Comparison of ENCODE assay signal across 22 mouse cellular contexts in the genomic region with DNA sequence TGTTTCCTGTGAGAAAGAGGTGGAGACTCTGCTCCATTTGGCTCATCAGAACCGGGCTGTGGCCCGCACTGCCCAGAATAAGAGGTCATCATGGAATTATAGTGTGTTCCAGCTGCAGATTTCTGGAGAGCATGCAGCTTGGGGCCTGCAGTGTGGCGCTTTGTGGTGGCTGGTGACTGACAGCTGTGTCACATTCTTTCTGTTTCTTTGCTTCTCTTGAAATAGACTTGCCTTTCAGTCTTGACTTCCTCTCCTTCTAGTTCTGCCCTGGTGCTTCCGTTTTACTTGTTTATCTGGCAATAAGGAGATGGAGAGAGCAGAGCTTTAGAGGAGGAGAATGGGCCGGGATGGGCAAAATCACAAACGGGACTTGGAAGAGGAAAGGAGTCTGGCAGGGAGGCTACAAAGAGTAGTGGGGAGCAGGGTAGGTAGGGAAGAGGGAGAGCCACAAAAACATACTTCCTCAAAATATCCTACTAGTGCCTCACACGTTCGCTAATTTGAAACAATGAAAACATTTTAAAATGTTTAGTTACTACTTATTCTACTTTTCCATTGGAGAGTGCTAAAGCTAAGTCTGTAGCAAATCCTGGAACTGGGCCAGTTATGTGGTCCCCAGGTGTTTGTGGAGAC. TPM values are rescaled to one million over a fixed set of nuclear protein-coding genes. Genes with fewer than 3 reads are reported as not detected.
DNase-seq lines count a peak whose midpoint lies in the region; ATAC-seq and TF ChIP-seq lines count a peak whose summit lies in the region.
"Not testable (repeated sequence)": the region's sequence is repeated elsewhere in the genome, so short reads cannot be mapped to it uniquely, and the experiment has no call there.
"Had no signal": no experiment of that assay in that cellular context is flagged by ENCODE, and none has a peak within 500 bp of the region (broad histone marks: within the 10 kb centered on the region; RNA-seq: fewer than 3 reads in every experiment).

No protein-coding gene starts in this region.

- ATAC-seq in common myeloid progenitor, adult 5-6 weeks (replicated peaks; ENCODE audit: low read depth, poor library complexity, severe bottlenecking): peak; percentile 80
- ATAC-seq in hematopoietic stem cell, adult 5-6 weeks (replicated peaks in 1 of 2; ENCODE audit: insufficient read depth in 1 of 2, low FRiP score in 2 of 2, low TSS enrichment in 1 of 2, low read depth in 1 of 2, poor library complexity in 2 of 2, severe bottlenecking in 2 of 2): peak; percentile 73 to 82
- peak; percentile 66 for ATAC-seq in megakaryocyte, adult 5-6 weeks (ENCODE audit: poor library complexity, severe bottlenecking)
- ATAC-seq in monocyte, adult 5-6 weeks (replicated peaks; ENCODE audit: insufficient number of reproducible peaks, low FRiP score, low TSS enrichment, poor library complexity, severe bottlenecking): peak; percentile 53; the same call in 1 of the 2 replicates

- 0 out of 2 replicates have a peak overlapping the region, but pooled peaks have one; percentile 15 for H3K27ac ChIP-seq in spleen, adult 2 months (ENCODE audit: insufficient read depth, low read length)

- not testable (repeated sequence) for H3K4me3 ChIP-seq in spleen, adult 2 months (ENCODE audit: extremely low read depth, insufficient read depth, insufficient read length)

- H3K4me1 ChIP-seq in spleen, adult 2 months (ENCODE audit: control insufficient read depth, insufficient read depth, insufficient read length): not testable (repeated sequence)

- 14% methylated on average over 7 of the region's 8 CpGs for WGBS in spleen, adult 2 months

- not testable (repeated sequence) for H3K27me3 ChIP-seq in spleen, adult 2 months (ENCODE audit: control insufficient read depth, insufficient read depth, low read length)

- TF ChIP-seq POLR2A in spleen, adult 2 months (IDR thresholded peaks at IDR 0.05; ENCODE audit: low read depth, low read length): not testable (repeated sequence)

- H3K36me3 ChIP-seq in spleen, adult 2 months (ENCODE audit: control insufficient read depth, insufficient read depth, low read length): not testable (repeated sequence)

- TF ChIP-seq CTCF in spleen, adult 2 months (IDR thresholded peaks at IDR 0.05; ENCODE audit: extremely low read depth, insufficient read depth, insufficient read length, insufficient replicate concordance): not testable (repeated sequence)

- peak; percentile 63 for DNase-seq in A20 (ENCODE audit: low read depth, low spot score)
- DNase-seq in spleen, adult 2 months (ENCODE audit: low read depth in 1 of 2, low spot score in 2 of 2): not testable (repeated sequence)

RNA-seq across cellular contexts. Expression of a gene that starts 19.4 kb away (rescaled TPM):
- total RNA-seq in common myeloid progenitor, adult 5-6 weeks (2017): not detected in 2 replicates
- total RNA-seq in hematopoietic stem cell, adult 5-6 weeks (2017): 2.6 TPM in 1 of 2 replicates, not detected in the other
- 0.58 and 1.4 TPM in 2 replicates for total RNA-seq in megakaryocyte, adult 5-6 weeks (2015)
- total RNA-seq in megakaryocyte, adult 5-6 weeks (2017): 1.7 and 3.3 TPM in 2 replicates
- not detected in 3 replicates for total RNA-seq in monocyte, adult 5-6 weeks (2017)
- 5.0 and 7.0 TPM in 2 replicates for polyA plus RNA-seq in spleen, adult 2 months (2012; rRNA removed)
- total RNA-seq: adrenal gland, adult 2 months; adrenal gland, postnatal 10 days; adrenal gland, postnatal 25 days; adrenal gland, postnatal 4 days; ES-E14; MEL had no signal
- polyA plus RNA-seq: adrenal gland, adult 2 months; cerebellum, adult 2 months; embryonic facial prominence, embryonic 11.5 days; embryonic facial prominence, embryonic 13.5 days; embryonic facial prominence, embryonic 15.5 days; erythroblast, embryonic 14.5 days; forebrain, embryonic 10.5 days; forebrain, embryonic 12.5 days; forebrain, embryonic 14.5 days; forebrain, embryonic 16.5 days had no signal

RNA-seq across cellular contexts. Expression of a gene that starts 24.1 kb away (rescaled TPM):
- not detected in 2 replicates for total RNA-seq in common myeloid progenitor, adult 5-6 weeks (2017)
- not detected in 2 replicates for total RNA-seq in hematopoietic stem cell, adult 5-6 weeks (2017)
- not detected in 2 replicates for total RNA-seq in megakaryocyte, adult 5-6 weeks (2015)
- not detected in 2 replicates for total RNA-seq in megakaryocyte, adult 5-6 weeks (2017)
- total RNA-seq in monocyte, adult 5-6 weeks (2017): not detected in 3 replicates
- not detected in 2 replicates for polyA plus RNA-seq in spleen, adult 2 months (2012; rRNA removed)
- total RNA-seq: adrenal gland, adult 2 months; adrenal gland, postnatal 10 days; adrenal gland, postnatal 25 days; adrenal gland, postnatal 4 days; MEL had no signal
- polyA plus RNA-seq: adrenal gland, adult 2 months; C2C12; cerebellum, adult 2 months; embryonic facial prominence, embryonic 11.5 days; embryonic facial prominence, embryonic 13.5 days; embryonic facial prominence, embryonic 15.5 days; erythroblast, embryonic 14.5 days; forebrain, embryonic 10.5 days; forebrain, embryonic 12.5 days; forebrain, embryonic 14.5 days; forebrain, embryonic 16.5 days had no signal

RNA-seq across cellular contexts. Expression of a gene that starts 42.6 kb away (rescaled TPM):
- total RNA-seq in common myeloid progenitor, adult 5-6 weeks (2017): not detected in 2 replicates
- total RNA-seq in hematopoietic stem cell, adult 5-6 weeks (2017): not detected in 2 replicates
- total RNA-seq in megakaryocyte, adult 5-6 weeks (2015): not detected in 2 replicates
- total RNA-seq in megakaryocyte, adult 5-6 weeks (2017): not detected in 2 replicates
- total RNA-seq in monocyte, adult 5-6 weeks (2017): not detected in 3 replicates
- polyA plus RNA-seq in spleen, adult 2 months (2012; rRNA removed): not detected in 2 replicates
- total RNA-seq: adrenal gland, adult 2 months; adrenal gland, postnatal 10 days; adrenal gland, postnatal 25 days; adrenal gland, postnatal 4 days; MEL had no signal
- polyA plus RNA-seq: adrenal gland, adult 2 months; cerebellum, adult 2 months; embryonic facial prominence, embryonic 11.5 days; embryonic facial prominence, embryonic 13.5 days; embryonic facial prominence, embryonic 15.5 days; erythroblast, embryonic 14.5 days; forebrain, embryonic 10.5 days; forebrain, embryonic 12.5 days; forebrain, embryonic 14.5 days; forebrain, embryonic 16.5 days had no signal

RNA-seq across cellular contexts. Expression of a gene that starts 56.3 kb away (rescaled TPM):
- total RNA-seq in common myeloid progenitor, adult 5-6 weeks (2017): not detected in 2 replicates
- not detected in 2 replicates for total RNA-seq in hematopoietic stem cell, adult 5-6 weeks (2017)
- total RNA-seq in megakaryocyte, adult 5-6 weeks (2015): not detected in 2 replicates
- not detected in 2 replicates for total RNA-seq in megakaryocyte, adult 5-6 weeks (2017)
- not detected in 3 replicates for total RNA-seq in monocyte, adult 5-6 weeks (2017)
- not detected in 2 replicates for polyA plus RNA-seq in spleen, adult 2 months (2012; rRNA removed)
- total RNA-seq: adrenal gland, adult 2 months; adrenal gland, postnatal 10 days; adrenal gland, postnatal 25 days; adrenal gland, postnatal 4 days; MEL had no signal
- polyA plus RNA-seq: adrenal gland, adult 2 months; cerebellum, adult 2 months; embryonic facial prominence, embryonic 11.5 days; embryonic facial prominence, embryonic 13.5 days; embryonic facial prominence, embryonic 15.5 days; erythroblast, embryonic 14.5 days; forebrain, embryonic 10.5 days; forebrain, embryonic 12.5 days; forebrain, embryonic 14.5 days; forebrain, embryonic 16.5 days had no signal
